Mouse (Mus musculus) left cerebral cortex, postnatal 4 days (tissue): ENCODE measurements around the gene Mmp2. TPM values are rescaled to one million over a fixed set of nuclear protein-coding genes. Genes with fewer than 3 reads are reported as not detected.

Experiments
- DNase-seq: peaks from one replicate; pipeline ENCODE4 v3.0.0-alpha.2; 2022
- intact Hi-C: fragments of 180-260 bp; cut with DNase I; formaldehyde crosslinking; loops from one replicate; pipeline ENCODE4 v1.15.1; 2025
- total RNA-seq, 2 experiments: library from RNA; stranded (reverse); gene quantifications; 2 replicates each; pipeline ENCODE4 v1.2.3; 2021

Mmp2 gene
- total RNA-seq, 2 experiments from 2014 or later = 12.2 to 14.2 TPM

GRCm38 (mm10) chr8:92835901-92836300, 8.8 kb downstream of the Mmp2 start:
- intact Hi-C loops = no loop called here

GRCm38 (mm10) chr8:92838616-92839015, 11.5 kb downstream of the Mmp2 start:
- no peak for DNase-seq
- intact Hi-C loops = no loop called here

More at GRCm38 (mm10) chr8:92835901-92836300, 8.8 kb downstream of the Mmp2 start:
- no peak for DNase-seq

GRCm38 (mm10) chr8:92839161-92839560, 12.1 kb downstream of the Mmp2 start:
- intact Hi-C loops = no loop called here
- no peak for DNase-seq

- DNase-seq = no peak
- intact Hi-C loops = no loop called here
Observed at GRCm38 (mm10) chr8:92839876-92840275, 12.8 kb downstream of the Mmp2 start.

GRCm38 (mm10) chr8:92846684-92847083, 19.6 kb downstream of the Mmp2 start:
- intact Hi-C loops = no loop called here
- DNase-seq = no peak

GRCm38 (mm10) chr8:92847299-92847698, 20.2 kb downstream of the Mmp2 start:
- intact Hi-C loops = no loop called here
- DNase-seq = no peak

- intact Hi-C loops = no loop called here
Observed at GRCm38 (mm10) chr8:92849261-92849660, 22.2 kb downstream of the Mmp2 start.

GRCm38 (mm10) chr8:92850239-92850638, 23.1 kb downstream of the Mmp2 start:
- intact Hi-C loops = no loop called here
- DNase-seq = peak; percentile 86

More at GRCm38 (mm10) chr8:92849261-92849660, 22.2 kb downstream of the Mmp2 start:
- DNase-seq = no peak

GRCm38 (mm10) chr8:92851381-92851780, 24.3 kb downstream of the Mmp2 start:
- DNase-seq = no peak
- intact Hi-C loops = no loop called here

- intact Hi-C loops = no loop called here
- no peak for DNase-seq
Observed at GRCm38 (mm10) chr8:92853188-92853983, 26.3 kb downstream of the Mmp2 start.

- no peak for DNase-seq
- intact Hi-C loops = no loop called here
Observed at GRCm38 (mm10) chr8:92854673-92855072, 27.6 kb downstream of the Mmp2 start.

GRCm38 (mm10) chr8:92855171-92855894, 28.2 kb downstream of the Mmp2 start, which contains the start of gene Lpcat2:
TSS of gene Lpcat2 (plus strand) at chr8:92855339.
- intact Hi-C loops = no loop called here
- peak; percentile 69 for DNase-seq

- DNase-seq = no peak
- intact Hi-C loops = no loop called here
Observed at GRCm38 (mm10) chr8:92856273-92856986, 29.3 kb downstream of the Mmp2 start.

- no peak for DNase-seq
- intact Hi-C loops = no loop called here
Observed at GRCm38 (mm10) chr8:92858475-92859182, 31.5 kb downstream of the Mmp2 start.

GRCm38 (mm10) chr8:92861977-92862376, 34.9 kb downstream of the Mmp2 start:
- intact Hi-C loops = no loop called here
- no peak for DNase-seq

GRCm38 (mm10) chr8:92870281-92870680, 43.2 kb downstream of the Mmp2 start:
- DNase-seq = no peak
- intact Hi-C loops = no loop called here

GRCm38 (mm10) chr8:92872063-92872759, 45.1 kb downstream of the Mmp2 start:
- intact Hi-C loops = no loop called here
- DNase-seq = no peak

- no peak for DNase-seq
- intact Hi-C loops = no loop called here
Observed at GRCm38 (mm10) chr8:92875795-92876194, 48.7 kb downstream of the Mmp2 start.

GRCm38 (mm10) chr8:92881247-92881646, 54.2 kb downstream of the Mmp2 start:
- intact Hi-C loops = loop anchor here (5.0 to 10.0 kb wide), 2 partner anchors 64 to 114 kb away; no protein-coding TSS in a partner anchor

GRCm38 (mm10) chr8:92883771-92884170, 56.7 kb downstream of the Mmp2 start:
- no peak for DNase-seq
- intact Hi-C loops = loop anchor here (5.0 to 10.0 kb wide), 2 partner anchors 66 to 111 kb away; no protein-coding TSS in a partner anchor

More at GRCm38 (mm10) chr8:92881247-92881646, 54.2 kb downstream of the Mmp2 start:
- no peak for DNase-seq
